Mouse (Mus musculus) forebrain, embryonic 15.5 days (tissue): ENCODE results near the gene Rsrp1. TPM values are rescaled to one million over a fixed set of nuclear protein-coding genes. Genes with fewer than 3 reads are reported as not detected.

ENCODE experiments used
- ATAC-seq: fragments of 200-750 bp; cut with Nextera tagmentation; replicated peaks from 2 replicates; pipeline ENCODE4 v1.8.0; 2017; ENCODE audit warnings: mild to moderate bottlenecking, moderate TSS enrichment, moderate library complexity
- H3K27ac ChIP-seq: fragments of 300-500 bp; sonication (generic); replicated peaks from 2 replicates; pipeline ENCODE4 v1.5.1; 2015; ENCODE audit warnings: mild to moderate bottlenecking, inconsistent platforms
- H3K27me3 ChIP-seq: fragments of 300-500 bp; sonication (generic); 2 replicates; pipeline ENCODE4 v1.6.1; 2015; ENCODE audit warnings: inconsistent platforms
- H3K36me3 ChIP-seq: fragments of 300-500 bp; sonication (generic); 2 replicates; pipeline ENCODE4 v1.6.1; 2015; ENCODE audit warnings: mild to moderate bottlenecking, inconsistent platforms
- H3K4me1 ChIP-seq: fragments of 300-500 bp; sonication (generic); 2 replicates; pipeline ENCODE4 v1.6.1; 2015; ENCODE audit warnings: inconsistent platforms
- H3K4me2 ChIP-seq: fragments of 300-500 bp; sonication (generic); replicated peaks from 2 replicates; pipeline ENCODE4 v1.6.1; 2015; ENCODE audit warnings: mild to moderate bottlenecking, inconsistent platforms
- H3K4me3 ChIP-seq: fragments of 300-500 bp; sonication (generic); 2 replicates; pipeline ENCODE4 v1.5.1; 2015; ENCODE audit warnings: mild to moderate bottlenecking, inconsistent platforms
- H3K9ac ChIP-seq: fragments of 300-500 bp; sonication (generic); replicated peaks from 2 replicates; pipeline ENCODE4 v1.6.1; 2015; ENCODE audit warnings: mild to moderate bottlenecking, inconsistent platforms
- H3K9me3 ChIP-seq: fragments of 300-500 bp; sonication (generic); 2 replicates; pipeline ENCODE4 v1.6.1; 2016; ENCODE audit warnings: inconsistent platforms
- WGBS: fragments of 180-500 bp; shearing (Covaris S2); methylation state at CpG from one replicate; pipeline ENCODE4 v1.1.7; 2015; ENCODE audit warnings: mixed read lengths; 5-methylcytosine and 5-hydroxymethylcytosine counted together
- polyA plus RNA-seq: library from polyadenylated mRNA; unstranded; fragments of >200 nt; fragmentation: Nextera tagmentation; extraction: Ambion mirVana; gene quantifications from 2 replicates; pipeline ENCODE4 v1.2.1, GENCODE M21; 2015

Rsrp1 gene
- polyA plus RNA-seq, 1 experiment from 2014 or later, result 574 TPM

DNA sequence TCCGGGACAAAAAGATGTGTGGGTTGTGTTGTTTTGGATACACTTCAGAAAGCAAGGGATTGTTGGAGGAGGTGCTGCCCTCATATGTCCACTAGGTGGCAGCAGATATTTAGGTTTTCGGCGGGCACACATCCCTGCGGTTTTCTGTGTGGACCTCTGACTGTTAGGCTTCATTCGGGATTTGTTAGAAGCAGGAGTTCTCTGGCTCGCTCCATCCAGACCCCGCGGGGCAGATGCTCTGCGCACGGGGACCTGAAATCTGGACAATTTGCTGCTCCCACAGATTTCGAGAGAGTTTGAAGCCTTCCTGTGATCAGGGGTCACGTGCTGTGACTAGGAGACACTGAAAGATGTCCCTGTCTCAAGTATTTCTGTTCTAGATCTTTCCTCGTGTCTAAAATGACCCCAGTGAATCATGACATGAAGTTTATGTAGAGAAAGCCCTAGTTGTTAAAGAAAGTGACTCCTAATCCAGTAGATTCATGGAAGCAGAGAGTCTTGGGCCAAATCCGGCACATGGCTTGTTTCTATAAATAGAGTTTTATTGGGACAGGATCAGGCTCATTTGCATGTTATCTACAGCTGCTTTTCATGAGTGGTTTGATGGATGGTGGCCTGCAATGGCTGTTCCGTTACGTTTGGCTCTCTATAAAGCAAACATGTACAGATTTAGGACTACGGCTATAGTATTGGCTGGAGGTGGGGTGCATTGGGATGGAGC lies 22.8 kb downstream of the Rsrp1 start:
- peak overlapping the region; percentile 21 for H3K4me3 ChIP-seq
- H3K9ac ChIP-seq, result 0 out of 2 replicates have a peak overlapping the region, but pooled peaks have one; percentile 14
- peaks cover 6% of the 10 kb centered on the region; the same call in 1 of the 2 replicates for H3K27me3 ChIP-seq
- 11% methylated on average over 17 of the region's 17 CpGs for WGBS
- peaks cover 23% of the 10 kb centered on the region for H3K4me1 ChIP-seq
- ATAC-seq, result peak; percentile 51; the same call in 1 of the 2 replicates
- H3K36me3 ChIP-seq, result no peaks in the 10 kb centered on the region
- no peak overlapping the region for H3K27ac ChIP-seq
- peak overlapping the region; percentile 40 for H3K4me2 ChIP-seq
- no peaks in the 10 kb centered on the region for H3K9me3 ChIP-seq

DNA sequence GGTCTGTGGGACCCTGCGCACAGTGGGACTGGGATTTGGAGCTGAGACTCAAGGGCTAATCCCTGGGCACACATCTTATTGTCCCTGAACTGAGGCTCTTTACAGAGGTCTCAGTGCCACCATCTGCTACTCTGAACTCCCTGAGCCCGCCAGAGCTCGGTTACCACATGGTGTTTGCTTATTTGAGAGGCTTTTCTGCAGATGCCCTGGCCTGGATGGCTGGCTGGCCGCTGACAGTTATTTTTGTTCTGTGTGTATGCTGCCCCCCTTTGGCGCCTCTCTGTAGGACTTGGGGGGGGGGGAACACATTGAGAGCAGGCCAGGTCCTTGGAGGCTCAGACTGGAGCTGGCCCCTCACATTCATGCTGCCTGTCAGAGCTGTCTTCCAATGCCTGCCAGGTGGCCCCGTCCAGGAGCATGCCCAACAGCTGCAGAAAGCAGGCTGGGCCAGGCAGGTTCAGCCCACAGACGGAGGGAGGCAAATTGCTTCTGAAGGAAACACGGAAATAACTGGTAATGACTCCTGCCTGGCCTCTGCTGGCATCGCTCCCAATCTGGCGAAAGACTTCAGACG lies 27.2 kb downstream of the Rsrp1 start:
- no peak overlapping the region for H3K4me2 ChIP-seq
- no peaks in the 10 kb centered on the region for H3K9me3 ChIP-seq
- H3K4me1 ChIP-seq, result peaks cover 14% of the 10 kb centered on the region
- WGBS, result 14% methylated on average over 11 of the region's 11 CpGs
- H3K27me3 ChIP-seq, result no peaks in the 10 kb centered on the region
- no peak overlapping the region for H3K4me3 ChIP-seq
- H3K36me3 ChIP-seq, result no peaks in the 10 kb centered on the region
- ATAC-seq, result peak; percentile 85
- H3K27ac ChIP-seq, result peak overlapping the region; percentile 70
- no peak overlapping the region for H3K9ac ChIP-seq

DNA sequence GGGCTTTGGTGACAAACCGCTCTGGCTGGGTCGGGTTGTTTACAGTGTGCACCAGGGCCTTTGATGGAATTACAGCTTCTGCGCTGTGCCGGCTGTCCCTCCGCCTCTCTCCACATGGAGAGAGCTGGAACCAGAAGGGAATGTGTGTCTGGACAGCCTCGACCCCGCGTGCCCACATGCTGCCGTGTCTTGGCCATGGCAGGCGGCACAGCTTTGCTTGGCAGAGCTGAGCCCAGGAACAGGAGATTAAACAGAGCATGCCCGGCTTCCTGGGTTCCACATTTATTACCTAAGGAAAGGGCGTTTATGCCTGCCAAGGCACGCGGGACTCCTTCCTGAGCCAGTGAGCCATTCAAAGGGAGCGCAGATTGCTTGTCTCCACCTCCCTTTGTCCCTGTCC lies 31.1 kb downstream of the Rsrp1 start:
- Histone ChIP-seq H3K4me3 (no peak overlapping the region), H3K27ac (no peak overlapping the region), H3K9me3 (no peaks in the 10 kb centered on the region), H3K9ac (peak overlapping the region; percentile 22; the same call in 1 of the 2 replicates), H3K4me2 (0 out of 2 replicates have a peak overlapping the region, but pooled peaks have one; percentile 4), H3K36me3 (no peaks in the 10 kb centered on the region), H3K4me1 (peaks cover 7% of the 10 kb centered on the region), H3K27me3 (no peaks in the 10 kb centered on the region)
- WGBS, result 20% methylated on average over 15 of the region's 15 CpGs
- no peak for ATAC-seq

DNA sequence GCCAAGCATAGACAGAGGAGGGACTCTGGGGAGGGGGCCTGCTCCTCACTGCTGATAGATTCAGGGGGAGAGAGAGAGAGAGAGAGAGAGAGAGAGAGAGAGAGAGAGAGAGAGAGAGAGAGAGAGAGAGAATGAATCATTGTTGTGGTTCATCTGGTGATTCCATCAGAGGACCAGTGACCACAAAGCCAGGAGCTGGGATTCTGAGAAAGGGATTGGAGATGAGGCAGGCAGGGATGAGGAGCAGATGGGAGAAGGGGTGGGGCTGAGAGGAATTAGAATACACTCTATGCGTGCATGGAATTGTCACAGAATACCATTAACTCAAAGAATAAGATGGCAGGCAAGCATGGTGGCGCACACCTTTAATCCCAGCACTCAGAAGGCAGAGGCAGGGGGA lies 31.8 kb downstream of the Rsrp1 start:
- Histone ChIP-seq H3K36me3 (no peaks in the 10 kb centered on the region), H3K4me3 (no peak overlapping the region), H3K27me3 (no peaks in the 10 kb centered on the region), H3K27ac (no peak overlapping the region), H3K4me2 (no peak overlapping the region), H3K4me1 (peaks cover 7% of the 10 kb centered on the region), H3K9ac (no peak overlapping the region), H3K9me3 (no peaks in the 10 kb centered on the region)
- no peak for ATAC-seq
- 60% methylated on average over 2 of the region's 2 CpGs for WGBS

DNA sequence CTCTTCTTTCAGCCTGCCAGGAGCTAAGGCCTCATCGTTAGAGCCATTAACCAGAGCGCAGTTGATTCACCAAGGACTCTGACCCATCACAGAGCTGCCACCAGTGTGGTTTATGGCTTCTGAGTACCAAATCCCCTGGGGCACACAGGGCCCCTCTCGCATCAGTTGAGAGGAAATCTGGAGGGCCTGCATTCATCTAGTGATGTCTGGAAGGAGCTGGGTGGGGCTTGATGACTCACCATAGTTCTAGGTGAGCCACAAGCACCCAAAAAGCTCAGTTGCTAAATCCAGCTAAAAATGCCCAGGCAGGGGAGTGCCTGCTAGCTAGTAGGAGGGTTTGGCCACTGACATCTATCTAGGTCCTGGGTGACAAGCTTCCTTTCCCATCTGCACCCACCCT lies 32.5 kb downstream of the Rsrp1 start:
- ATAC-seq, result no peak
- Histone ChIP-seq H3K4me3 (no peak overlapping the region), H3K9me3 (no peaks in the 10 kb centered on the region), H3K27me3 (no peaks in the 10 kb centered on the region), H3K27ac (no peak overlapping the region), H3K9ac (no peak overlapping the region), H3K36me3 (no peaks in the 10 kb centered on the region), H3K4me2 (no peak overlapping the region), H3K4me1 (peaks cover under 1% of the 10 kb centered on the region)
- 74% methylated on average over 3 of the region's 3 CpGs for WGBS

DNA sequence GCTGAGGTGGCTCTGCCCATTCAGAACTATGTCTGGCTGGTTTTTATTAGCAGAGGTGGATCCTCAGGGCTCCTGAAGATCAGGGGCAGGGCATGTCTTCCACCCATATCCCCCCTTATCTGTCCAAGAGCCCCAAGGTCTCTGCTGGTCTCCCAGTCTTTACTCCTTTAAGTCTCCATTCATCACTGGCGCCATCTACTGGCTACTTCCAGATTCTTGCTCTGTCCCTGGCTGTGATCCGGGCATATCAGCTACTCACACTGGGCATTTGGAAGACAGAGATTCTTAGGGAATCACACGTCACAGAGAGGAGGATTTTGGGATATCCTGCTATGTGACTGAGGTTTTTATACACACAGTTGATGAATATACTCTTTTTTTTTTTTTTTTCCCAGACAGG lies 32.9 kb downstream of the Rsrp1 start:
- H3K4me2 ChIP-seq, result no peak overlapping the region
- no peaks in the 10 kb centered on the region for H3K9me3 ChIP-seq
- no peak overlapping the region for H3K27ac ChIP-seq
- no peaks in the 10 kb centered on the region for H3K36me3 ChIP-seq
- no peak for ATAC-seq
- H3K27me3 ChIP-seq, result no peaks in the 10 kb centered on the region
- no peak overlapping the region for H3K4me3 ChIP-seq
- H3K9ac ChIP-seq, result no peak overlapping the region
- no peaks in the 10 kb centered on the region for H3K4me1 ChIP-seq
- WGBS, result 21% methylated on average over 3 of the region's 3 CpGs

DNA sequence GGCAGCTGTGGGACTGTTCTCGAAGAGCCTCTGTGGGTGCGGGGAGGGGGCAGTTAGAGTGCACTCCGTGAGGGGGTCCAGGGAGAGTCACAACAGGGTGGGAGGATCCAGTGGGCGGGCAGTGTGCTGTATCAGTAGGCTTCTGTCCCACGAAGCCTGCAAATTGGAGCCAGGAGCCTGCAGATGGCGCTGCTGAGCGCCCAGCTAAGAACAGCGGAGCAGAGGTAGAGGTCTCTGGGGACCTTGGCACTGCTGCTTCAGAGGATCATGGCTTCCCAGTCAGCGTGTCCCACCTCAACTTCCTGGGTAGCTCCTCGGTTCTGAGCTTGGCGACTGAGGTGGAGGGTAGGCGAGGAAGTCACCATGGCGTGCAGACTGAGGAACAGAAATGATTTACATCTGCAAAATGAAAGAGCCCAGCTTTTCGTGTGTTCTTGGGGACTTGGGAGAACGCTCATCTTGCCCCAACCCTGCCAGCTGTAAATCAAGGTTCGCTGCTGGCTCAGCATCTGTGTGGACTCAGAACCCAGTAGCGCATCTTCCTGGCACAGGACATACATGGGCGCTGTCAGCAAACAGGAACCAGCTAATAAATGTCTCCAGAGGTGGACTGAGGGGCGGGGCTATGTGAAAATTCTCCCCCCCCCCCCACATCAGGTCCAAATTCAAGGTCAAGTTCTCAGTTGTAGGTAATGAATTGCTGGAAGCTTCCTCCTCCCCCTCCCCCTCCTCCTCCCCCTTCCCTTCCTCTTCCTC lies 39.8 kb downstream of the Rsrp1 start:
- no peak for ATAC-seq
- H3K4me3 ChIP-seq, result no peak overlapping the region

DNA sequence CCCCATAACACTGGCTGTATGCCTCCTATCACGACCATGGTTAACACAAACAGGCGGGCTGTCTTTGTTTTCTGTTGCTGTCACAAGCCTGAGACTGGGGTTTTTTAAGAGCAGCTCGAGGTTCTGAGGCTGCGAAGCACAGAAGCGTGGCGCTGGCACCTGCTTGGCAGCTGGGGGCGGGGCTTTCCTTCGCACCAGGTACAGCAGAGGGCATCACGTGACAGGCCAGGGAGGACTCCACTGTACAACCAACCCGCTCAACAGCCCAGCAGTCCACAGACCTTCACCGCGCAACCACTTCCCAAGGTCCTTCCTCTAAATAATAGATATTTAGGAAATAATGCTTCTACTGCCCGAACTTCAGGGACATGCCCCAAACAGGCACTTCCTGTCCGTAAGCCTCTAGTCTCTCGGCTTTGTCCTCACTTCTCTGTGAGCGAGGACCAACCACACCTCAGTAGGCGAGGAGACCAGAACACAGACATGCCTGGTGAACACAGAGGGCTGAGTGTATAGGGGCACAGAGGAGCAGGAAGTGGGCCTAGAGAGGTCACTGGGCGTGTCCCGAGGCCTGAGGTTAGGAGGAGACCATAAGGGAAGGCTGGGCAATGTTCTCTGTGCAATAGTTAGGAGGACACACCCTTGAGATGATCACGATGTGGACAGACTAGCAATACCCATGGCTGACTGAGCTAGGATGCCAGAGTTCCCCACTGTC lies 44.7 kb downstream of the Rsrp1 start:
- Histone ChIP-seq H3K4me1 (no peaks in the 10 kb centered on the region), H3K9me3 (no peaks in the 10 kb centered on the region)
- 82% methylated on average over 20 of the region's 20 CpGs for WGBS

More for the DNA sequence above, 39.8 kb downstream of the Rsrp1 start:
- no peaks in the 10 kb centered on the region for H3K4me1 ChIP-seq
- no peak overlapping the region for H3K9ac ChIP-seq
- H3K4me2 ChIP-seq, result no peak overlapping the region
- H3K36me3 ChIP-seq, result no peaks in the 10 kb centered on the region
- no peak overlapping the region for H3K27ac ChIP-seq
- WGBS, result 28% methylated on average over 19 of the region's 19 CpGs
- no peaks in the 10 kb centered on the region for H3K9me3 ChIP-seq
- no peaks in the 10 kb centered on the region; the same call in 1 of the 2 replicates for H3K27me3 ChIP-seq

DNA sequence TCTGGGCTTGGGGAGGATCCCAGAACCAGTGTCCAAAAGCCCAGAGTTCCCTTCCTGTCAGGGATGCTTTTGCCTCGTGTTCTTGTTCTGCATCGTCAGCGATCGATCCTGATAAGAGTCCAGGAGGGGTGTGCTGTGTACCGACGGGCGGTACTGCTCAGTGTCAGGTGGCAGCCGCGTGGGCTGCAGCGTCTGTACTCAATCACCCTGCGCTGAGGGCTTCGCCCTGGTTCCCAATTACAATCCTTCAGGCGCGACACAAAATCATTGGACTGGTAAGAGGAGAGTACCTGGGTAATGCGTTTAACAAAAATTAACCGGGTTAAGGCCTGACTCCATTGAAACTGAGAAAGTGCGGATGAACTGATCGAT lies 45.2 kb downstream of the Rsrp1 start:
- no peak overlapping the region for H3K27ac ChIP-seq
- no peak overlapping the region for H3K9ac ChIP-seq
- no peak overlapping the region for H3K4me2 ChIP-seq
- no peak for ATAC-seq
- no peaks in the 10 kb centered on the region for H3K4me1 ChIP-seq
- H3K27me3 ChIP-seq, result no peaks in the 10 kb centered on the region
- no peaks in the 10 kb centered on the region for H3K9me3 ChIP-seq
- no peak overlapping the region for H3K4me3 ChIP-seq
- WGBS, result 89% methylated on average over 18 of the region's 18 CpGs
- no peaks in the 10 kb centered on the region for H3K36me3 ChIP-seq

More for the DNA sequence above, 44.7 kb downstream of the Rsrp1 start:
- H3K36me3 ChIP-seq, result no peaks in the 10 kb centered on the region
- no peak for ATAC-seq
- no peak overlapping the region for H3K9ac ChIP-seq
- H3K27me3 ChIP-seq, result no peaks in the 10 kb centered on the region; the same call in 1 of the 2 replicates
- no peak overlapping the region for H3K27ac ChIP-seq
- no peak overlapping the region for H3K4me2 ChIP-seq
- no peak overlapping the region for H3K4me3 ChIP-seq

DNA sequence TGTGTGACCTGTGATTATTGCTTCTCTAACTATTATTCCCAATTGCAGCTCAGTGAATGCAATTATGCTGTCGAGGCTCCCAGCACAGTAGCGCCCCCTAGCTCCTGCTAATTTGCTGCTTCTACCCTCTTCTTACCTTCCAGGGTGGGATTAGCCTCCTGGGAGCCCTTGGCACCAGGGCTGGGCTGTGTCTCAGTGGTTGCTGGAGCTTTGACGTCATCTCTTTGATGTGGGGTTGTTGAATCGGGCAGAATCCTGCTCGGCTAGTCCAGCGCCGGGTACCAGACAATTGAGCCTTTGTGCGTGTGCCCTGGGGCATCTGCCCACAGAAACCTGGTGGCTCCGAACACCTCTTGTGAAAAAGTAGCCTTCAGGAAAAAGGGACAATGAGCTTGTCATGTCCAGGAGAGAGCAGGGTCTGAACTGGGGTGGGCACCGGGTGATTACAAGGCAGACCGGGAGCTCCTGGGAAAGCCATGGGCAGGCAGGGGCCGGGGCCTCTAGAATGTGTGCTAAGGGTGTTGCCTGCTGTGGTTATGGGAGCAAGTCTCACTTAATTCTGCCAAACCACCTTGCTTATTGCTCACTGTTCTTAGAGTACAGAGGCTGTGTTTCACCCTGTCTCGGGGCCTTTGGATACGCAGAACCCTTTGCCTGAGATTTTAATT lies 52.0 kb downstream of the Rsrp1 start:
- H3K4me1 ChIP-seq, result no peaks in the 10 kb centered on the region
- H3K27me3 ChIP-seq, result no peaks in the 10 kb centered on the region
- no peak overlapping the region for H3K4me3 ChIP-seq
- H3K36me3 ChIP-seq, result no peaks in the 10 kb centered on the region
- no peak overlapping the region for H3K4me2 ChIP-seq
- H3K27ac ChIP-seq, result no peak overlapping the region
- no peak overlapping the region for H3K9ac ChIP-seq
- ATAC-seq, result 0 out of 2 replicates have a peak, but pooled peaks have one; percentile 35
- no peaks in the 10 kb centered on the region for H3K9me3 ChIP-seq
- WGBS, result 15% methylated on average over 14 of the region's 14 CpGs

DNA sequence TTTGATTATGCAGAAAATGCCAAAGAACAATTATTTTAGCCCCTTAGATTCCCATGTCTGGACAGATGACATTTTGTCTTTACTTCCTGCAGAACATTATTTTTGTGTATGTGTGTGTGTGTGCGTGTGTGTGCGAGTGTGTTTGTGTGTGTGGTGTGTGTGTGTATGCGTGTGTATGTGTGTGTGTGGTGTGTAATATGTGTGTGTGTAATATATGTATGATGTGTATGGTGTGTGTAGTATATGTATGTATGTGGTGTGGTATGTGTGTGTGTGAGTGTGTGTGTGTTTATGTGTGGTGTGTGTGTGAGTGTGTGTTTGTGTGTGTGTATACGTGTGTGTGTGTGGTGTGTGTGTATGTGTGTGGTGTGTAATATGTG lies 52.5 kb downstream of the Rsrp1 start:
- Histone ChIP-seq H3K27ac (no peak overlapping the region), H3K9ac (no peak overlapping the region), H3K4me2 (no peak overlapping the region), H3K27me3 (no peaks in the 10 kb centered on the region), H3K4me1 (no peaks in the 10 kb centered on the region), H3K9me3 (no peaks in the 10 kb centered on the region), H3K36me3 (no peaks in the 10 kb centered on the region), H3K4me3 (no peak overlapping the region)
- no peak for ATAC-seq
- 87% methylated on average over 4 of the region's 4 CpGs for WGBS
